Mouse (Mus musculus): ENCODE measurements around the gene Osbpl3.

Osbpl3 gene

DNA sequence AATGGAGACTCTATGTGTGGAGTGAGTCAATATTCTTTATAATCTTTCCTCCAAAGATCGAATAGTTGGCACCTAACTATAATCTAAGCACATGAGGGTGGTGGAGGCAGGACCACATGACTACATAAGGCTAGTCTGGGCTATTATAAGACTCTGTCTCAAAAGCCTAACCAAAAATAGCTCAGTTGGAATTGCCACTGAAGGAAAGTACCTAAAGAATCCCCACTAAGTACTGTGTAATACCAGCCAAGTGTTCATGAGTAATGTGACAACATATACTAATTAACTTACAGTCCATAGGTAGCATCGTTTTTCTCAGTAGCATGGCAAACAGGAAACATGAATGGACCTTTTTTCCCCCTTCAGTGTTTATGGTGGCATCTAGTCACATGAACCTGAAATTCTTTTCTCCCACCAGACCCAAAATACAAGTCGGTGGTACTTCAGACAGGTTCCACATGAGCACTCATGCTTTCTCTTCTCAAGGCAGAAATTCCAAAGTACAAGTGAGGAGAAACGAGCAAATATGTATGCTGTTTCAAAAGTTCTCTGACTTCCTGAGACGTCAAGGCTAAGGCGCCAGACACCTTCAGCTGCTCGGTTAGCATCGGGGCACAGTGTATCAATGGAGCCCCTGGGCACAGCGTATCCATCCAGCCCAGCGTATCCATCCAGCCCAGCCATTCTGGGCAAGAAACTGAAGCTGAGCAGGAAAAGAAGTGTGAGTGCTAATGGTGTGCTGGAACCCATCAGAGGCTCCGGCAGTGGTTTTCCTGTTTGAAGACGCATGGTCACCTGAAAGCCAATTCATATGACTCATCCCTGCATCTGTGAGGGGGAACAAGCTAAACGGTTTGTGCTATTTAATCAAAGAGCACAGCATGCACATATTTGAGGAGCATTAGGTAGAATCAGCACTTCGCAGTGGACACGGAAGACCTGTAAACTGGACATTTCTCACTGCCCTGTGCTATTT, 120.9 kb downstream of the Osbpl3 start:
- no peak for DNase-seq (ENCODE audit: low spot score)

DNA sequence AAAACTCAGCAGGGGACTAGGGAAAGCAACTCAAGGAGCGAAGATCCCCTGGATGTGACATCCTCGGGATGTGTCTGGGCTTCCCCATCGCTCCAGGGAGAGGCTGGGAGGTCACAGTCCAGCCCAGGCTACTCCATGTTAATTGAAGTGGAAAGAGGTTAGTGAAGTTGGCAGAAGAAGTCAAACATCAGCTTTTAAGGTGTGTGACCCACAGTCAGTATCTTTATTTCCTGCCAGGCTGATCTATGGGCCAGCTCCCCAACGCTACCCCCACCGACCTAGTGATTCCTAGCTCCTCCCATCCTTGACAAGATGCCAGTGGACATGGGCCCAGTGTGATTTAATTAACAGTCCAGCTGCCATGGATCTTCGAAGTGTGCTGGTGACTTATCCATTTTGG, 122.7 kb downstream of the Osbpl3 start:
- DNase-seq (ENCODE audit: low spot score): no peak

DNA sequence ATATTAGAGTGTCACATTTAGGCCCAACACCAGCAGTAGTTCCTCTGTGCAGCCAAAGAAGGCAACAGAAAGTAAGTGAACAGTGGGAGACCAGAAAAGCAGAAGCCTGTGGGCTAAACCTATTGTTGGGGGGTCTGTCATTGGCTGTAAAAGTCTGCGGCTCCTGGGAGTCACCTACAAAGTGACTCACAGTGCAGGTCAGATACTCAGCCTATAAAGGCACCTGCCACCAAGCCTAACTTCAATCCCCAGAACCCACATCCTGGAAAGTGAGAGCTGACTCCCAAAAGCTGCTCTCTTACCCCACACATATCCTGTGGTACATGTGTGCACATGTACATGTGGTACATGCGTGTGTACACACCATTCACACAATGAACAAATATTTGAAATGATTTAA, 124.5 kb downstream of the Osbpl3 start:
- DNase-seq (ENCODE audit: low spot score): no peak

- no peak for DNase-seq (ENCODE audit: low spot score)
These were observed 126.6 kb downstream of the Osbpl3 start for GRCm38 (mm10) chr6:50329380-50329779.

DNA sequence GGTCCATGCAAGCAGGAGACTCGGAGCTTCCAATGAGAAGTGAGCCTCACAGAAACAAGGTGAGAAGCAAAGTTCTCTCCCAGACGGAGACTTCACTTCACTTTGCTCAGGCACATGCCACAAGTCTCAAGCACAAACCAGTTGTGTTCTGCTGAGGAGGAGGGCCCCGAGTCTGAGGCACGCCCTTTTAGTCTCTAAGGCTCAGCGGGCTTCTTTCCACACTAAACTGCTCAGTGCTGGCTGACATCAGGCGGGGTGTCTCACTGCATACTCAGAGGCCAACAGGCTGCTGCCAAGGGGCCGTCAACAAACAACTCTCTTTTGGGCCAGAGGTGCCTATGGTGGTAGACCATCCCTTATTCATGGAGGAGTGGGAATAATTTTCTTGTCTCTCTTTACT, 127.1 kb downstream of the Osbpl3 start:
- DNase-seq (ENCODE audit: low spot score): no peak

DNA sequence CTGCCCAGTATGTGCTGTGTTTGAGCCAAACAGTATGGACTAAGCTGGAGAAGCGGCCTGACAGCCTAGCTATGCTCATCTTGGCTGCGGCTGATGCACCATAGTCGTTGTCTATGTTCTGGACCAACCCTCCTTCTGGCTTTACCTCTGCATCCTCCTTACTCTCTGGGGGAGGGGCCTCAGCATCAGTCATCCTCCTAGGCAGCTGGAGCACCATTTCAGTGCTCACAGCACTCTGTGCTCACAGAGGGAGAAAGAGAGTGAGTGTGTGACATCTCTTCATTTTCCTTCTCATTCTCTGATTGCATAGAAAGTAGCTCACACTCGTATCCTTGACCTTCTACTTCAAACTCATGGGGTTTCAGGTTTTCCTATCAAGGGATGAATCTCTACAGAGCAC, 129.8 kb downstream of the Osbpl3 start:
- DNase-seq (ENCODE audit: low spot score): no peak

DNA sequence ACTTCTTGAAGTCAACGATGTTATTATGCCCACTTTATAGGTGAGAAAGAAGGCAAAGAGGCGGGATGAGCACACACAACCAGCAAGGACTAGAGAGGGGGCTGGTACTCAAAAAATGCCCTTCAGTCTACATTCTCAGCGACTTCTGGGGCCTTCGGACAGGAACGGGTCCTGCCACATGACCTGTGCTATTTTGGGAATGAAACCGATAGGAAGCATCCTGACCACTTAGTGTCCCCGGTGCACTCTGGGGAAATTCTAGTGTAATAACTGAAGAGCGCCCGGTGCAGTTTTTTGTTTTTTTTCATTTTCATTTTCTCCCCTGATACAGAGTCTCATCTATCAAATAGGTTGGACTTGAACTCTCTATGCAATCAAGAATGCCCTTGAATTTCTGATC, 130.5 kb downstream of the Osbpl3 start:
- DNase-seq (ENCODE audit: low spot score): no peak

DNA sequence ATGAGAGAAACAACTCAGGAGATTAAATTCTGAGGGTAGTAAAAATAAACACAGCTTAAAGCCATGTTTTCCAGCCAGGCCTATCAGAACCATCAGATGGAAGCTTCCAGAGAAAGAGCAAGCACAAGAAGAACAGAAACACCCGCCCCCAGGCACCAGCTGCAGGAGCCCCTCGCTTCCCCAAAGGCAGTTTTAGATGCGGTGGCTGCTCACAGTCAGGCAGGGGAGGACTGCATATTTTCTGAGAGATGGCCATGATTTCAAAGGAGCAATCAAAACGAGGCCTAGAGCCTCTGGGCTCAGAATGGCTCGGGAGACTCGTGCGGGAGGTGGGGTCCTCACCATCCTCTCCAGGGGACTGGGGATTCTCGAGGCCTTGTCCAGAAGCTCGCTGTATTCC, 133.4 kb downstream of the Osbpl3 start:
- DNase-seq (ENCODE audit: low spot score): no peak

GRCm38 (mm10) chr6:50321739-50322138, 134.3 kb downstream of the Osbpl3 start:
- DNase-seq (ENCODE audit: low spot score): no peak

DNA sequence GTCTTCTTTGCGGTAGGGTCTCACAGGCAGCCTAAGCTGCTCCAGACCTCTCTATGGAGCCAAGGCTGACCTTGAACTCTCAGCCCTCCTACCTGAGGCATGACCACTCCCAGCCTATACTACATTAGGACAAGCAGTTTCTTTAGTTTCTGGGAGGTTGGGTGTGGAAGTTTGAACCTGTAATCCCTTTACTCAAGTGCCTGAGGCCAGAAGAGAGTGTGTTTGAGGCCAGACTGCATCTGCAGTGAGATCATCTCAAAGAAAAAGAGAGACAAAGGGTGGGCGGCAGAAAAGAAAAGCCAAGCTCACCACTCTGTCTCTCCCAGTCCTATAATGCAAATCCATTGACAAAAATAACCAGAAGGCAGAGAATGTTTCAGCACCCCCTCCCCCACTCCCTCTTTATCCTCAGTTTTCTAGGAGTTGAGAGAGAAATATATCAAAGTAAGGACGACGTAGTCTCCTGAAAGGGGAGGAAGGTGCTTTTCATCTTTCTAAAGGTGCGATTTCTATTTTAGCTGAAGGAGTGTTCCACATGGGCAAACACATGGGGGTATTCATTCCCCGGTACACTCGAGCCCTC, 137.3 kb downstream of the Osbpl3 start:
- DNase-seq (ENCODE audit: low spot score): no peak

GRCm38 (mm10) chr6:50318150-50318549, 137.9 kb downstream of the Osbpl3 start:
- DNase-seq (ENCODE audit: low spot score): no peak

GRCm38 (mm10) chr6:50316795-50317505, 139.1 kb downstream of the Osbpl3 start:
- no peak for DNase-seq (ENCODE audit: low spot score)

DNA sequence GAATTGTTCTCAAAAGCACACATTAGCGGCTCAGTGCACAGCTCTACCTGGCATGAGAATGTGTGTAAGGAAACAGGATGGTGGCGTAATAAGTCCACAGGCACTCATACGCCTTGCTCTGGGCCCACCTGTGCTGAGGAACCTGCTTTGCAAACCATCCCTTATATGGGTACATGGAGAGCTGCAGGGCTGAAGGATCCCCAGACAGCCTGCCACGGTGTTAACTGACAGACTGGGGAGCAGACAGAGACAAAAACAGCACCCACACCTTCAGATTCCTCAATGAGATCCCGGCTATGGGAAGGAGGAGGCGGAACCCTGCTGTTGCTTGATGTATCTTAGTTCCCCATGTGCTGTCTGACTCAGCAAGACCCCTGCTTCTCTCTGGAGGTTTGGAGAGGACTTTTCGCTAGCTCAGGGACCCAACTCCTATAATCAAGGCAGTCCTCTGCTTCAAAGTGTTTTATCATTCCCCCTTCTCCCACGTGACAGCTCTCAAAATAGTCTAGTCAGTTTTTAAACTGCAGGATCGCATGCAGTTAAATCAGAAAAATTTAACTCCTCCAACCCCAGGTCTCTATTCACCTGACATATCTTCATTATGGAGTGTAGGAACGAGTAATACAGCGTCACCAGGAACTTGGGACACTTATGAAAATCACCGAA, 141.5 kb downstream of the Osbpl3 start:
- DNase-seq (ENCODE audit: low spot score): no peak

DNA sequence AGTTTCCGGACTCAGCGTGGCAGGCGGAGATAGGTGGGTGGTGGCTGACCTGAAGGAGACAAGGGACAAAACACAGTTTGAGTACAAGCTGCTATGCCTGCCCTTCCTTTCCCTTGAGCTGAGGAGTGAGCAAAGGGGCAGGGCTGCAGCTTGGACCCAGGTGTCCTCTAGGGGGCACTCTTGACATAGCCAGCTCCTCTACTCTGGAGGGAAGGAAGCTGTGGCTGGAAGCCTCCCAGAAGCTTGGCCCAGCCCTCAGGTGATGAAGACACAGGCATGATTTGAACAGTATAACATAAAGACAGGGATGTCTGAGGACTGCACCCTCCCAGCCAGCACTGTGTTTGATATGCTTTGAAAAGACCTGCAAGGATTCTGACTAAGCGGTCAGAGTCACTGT, 143.4 kb downstream of the Osbpl3 start:
- peak; percentile 68 for DNase-seq (ENCODE audit: low spot score)

GRCm38 (mm10) chr6:50309019-50309418, 147.0 kb downstream of the Osbpl3 start:
- DNase-seq (ENCODE audit: low spot score): no peak

DNA sequence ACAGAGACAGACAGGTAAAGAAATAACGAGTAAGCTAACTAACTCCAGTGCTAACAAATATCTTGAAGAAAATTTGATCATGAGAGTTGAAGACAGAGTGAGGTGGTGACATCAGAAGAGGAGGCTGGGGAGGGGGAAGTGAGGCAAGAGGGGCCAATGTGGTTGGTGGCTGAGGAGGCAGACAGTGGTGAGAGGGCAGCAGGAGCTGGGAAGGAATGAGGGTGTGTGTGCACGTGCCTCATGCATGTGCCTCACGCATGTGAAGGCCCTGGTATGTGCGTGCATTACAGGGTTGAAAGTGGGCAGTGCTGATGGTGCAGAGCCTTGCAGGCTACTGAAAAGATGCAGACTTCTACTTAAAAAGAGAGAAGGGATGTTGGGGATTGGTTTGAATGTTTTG, 149.4 kb downstream of the Osbpl3 start:
- no peak for DNase-seq (ENCODE audit: low spot score)

DNA sequence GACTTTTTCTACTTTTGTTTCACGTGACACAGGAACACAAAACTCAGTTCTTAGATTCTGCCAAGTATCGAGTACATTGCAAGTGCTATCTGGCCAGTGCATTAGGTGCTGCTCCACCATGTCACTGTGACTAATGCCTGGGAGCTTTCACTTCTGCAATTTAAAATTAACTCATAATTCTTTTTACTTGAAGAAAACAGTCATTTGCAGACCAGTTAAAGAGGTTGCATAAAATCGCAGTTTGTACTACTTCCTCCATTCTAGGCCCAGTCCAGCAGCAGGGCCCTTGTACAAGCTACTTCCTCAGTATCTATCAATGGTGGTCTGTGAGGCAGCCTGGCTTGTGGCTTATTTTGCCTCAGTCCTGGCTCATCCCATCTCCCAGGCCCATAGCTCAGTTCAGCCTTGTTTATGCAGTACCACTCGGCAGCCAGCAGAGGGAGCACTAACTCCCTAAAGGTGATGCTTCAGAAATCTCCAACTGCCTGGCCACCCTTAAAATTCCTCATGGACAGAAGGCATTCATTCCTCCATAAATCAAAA, 151.0 kb downstream of the Osbpl3 start:
- peak; percentile 76 for DNase-seq (ENCODE audit: low spot score)

DNA sequence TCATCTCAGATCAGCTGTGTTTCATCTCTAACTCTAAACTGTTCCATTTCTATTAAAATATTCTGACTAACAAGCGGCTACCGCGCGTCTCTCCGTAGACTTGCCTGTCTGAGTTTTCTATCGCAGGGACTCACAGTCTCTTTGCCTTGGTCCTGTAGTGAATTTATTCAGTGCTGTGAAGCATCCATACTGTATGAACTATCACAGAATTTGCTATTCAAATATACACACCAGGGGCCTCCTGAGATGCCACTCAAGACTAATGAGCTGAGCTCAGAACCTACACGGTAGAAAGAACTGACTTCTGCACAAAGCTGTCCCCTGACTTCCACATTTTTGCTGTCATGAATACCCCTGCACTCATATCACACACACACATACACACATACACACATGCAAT, 154.9 kb downstream of the Osbpl3 start:
- no peak for DNase-seq (ENCODE audit: low spot score)

- no peak for DNase-seq (ENCODE audit: low spot score)
These were observed 155.4 kb downstream of the Osbpl3 start for GRCm38 (mm10) chr6:50300622-50301021.

DNA sequence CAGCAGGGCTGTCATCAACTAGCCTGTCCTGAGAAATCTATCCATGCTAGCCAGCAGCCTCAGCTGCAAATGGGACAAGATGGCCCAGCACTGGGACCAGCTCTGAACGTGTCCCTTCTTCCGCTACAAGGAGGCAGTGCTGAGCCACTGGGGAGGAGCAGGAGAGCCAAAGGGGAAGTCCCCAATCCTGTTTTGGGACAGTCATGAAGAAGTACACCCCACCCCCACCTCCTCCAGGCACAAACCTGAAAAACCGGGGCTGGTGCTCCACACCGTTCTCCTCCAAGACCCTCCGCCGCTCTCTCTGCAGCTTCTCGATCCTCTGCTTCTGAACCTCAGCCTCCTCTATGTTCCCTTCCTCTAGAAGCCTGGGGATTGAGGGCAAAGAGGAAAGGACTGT, 156.9 kb downstream of the Osbpl3 start:
- DNase-seq (ENCODE audit: low spot score): no peak

- no peak for DNase-seq (ENCODE audit: low spot score)
These were observed 158.3 kb downstream of the Osbpl3 start for GRCm38 (mm10) chr6:50297671-50298070.

- no peak for DNase-seq (ENCODE audit: low spot score)
These were observed 160.9 kb downstream of the Osbpl3 start for GRCm38 (mm10) chr6:50295136-50295535.

Measured in urinary bladder, postnatal 25 days (tissue).